Mouse (Mus musculus): ENCODE measurements around the gene Vps39. TPM values are rescaled to one million over a fixed set of nuclear protein-coding genes. Genes with fewer than 3 reads are reported as not detected.

Gene Vps39
- polyA plus RNA-seq, 1 experiment from 2014 or later = 24.9 TPM

- H3K27me3 ChIP-seq (ENCODE audit: low read depth, poor library complexity, severe bottlenecking) = no peaks in the 10 kb centered on the region
- 84% methylated on average over 9 of the region's 9 CpGs for WGBS
- H3K36me3 ChIP-seq = peaks cover 61% of the 10 kb centered on the region
- H3K4me3 ChIP-seq = no peak overlapping the region
- peaks cover 16% of the 10 kb centered on the region for H3K4me1 ChIP-seq
- no peak for DNase-seq (ENCODE audit: low spot score)
- H3K27ac ChIP-seq (replicated peaks) = no peak overlapping the region
- no peaks in the 10 kb centered on the region for H3K9me3 ChIP-seq (replicated peaks)
Measured at GRCm38 (mm10) chr2:120348120-120348519, 4.8 kb downstream of the Vps39 start.

DNA sequence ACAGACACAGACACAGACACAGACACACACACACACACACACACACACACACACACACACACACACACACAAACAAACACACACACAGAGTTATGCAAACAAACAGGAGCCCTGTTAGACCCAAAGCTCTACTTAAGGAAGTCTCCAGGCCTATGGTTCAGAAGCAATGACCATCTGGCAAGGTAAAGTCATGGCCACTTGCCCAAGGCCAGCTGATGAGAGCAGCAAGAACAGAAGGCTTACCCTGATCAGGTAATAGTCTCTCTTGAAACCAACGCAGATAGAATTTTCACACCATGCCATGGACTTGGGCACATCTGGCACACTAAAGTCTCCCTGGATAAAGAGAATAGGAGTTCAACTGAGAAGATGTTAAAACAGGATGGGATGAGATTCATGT is 11.2 kb downstream of the Vps39 start:
- 95% methylated on average over 1 of the region's 1 CpGs for WGBS
- no peak for DNase-seq (ENCODE audit: low spot score)
- Histone ChIP-seq H3K36me3 (peaks cover 95% of the 10 kb centered on the region), H3K27ac (replicated peaks) (no peak overlapping the region), H3K4me3 (no peak overlapping the region), H3K9me3 (replicated peaks) (no peaks in the 10 kb centered on the region), H3K27me3 (ENCODE audit: low read depth, poor library complexity, severe bottlenecking) (no peaks in the 10 kb centered on the region), H3K4me1 (no peaks in the 10 kb centered on the region)

- H3K4me3 ChIP-seq = no peak overlapping the region
- no peaks in the 10 kb centered on the region for H3K9me3 ChIP-seq (replicated peaks)
- 88% methylated on average over 2 of the region's 2 CpGs for WGBS
- H3K36me3 ChIP-seq = peaks cover 88% of the 10 kb centered on the region
- H3K4me1 ChIP-seq = no peaks in the 10 kb centered on the region
- H3K27me3 ChIP-seq (ENCODE audit: low read depth, poor library complexity, severe bottlenecking) = no peaks in the 10 kb centered on the region
- no peak for DNase-seq (ENCODE audit: low spot score)
- no peak overlapping the region for H3K27ac ChIP-seq (replicated peaks)
Measured at GRCm38 (mm10) chr2:120337886-120338285, 15.1 kb downstream of the Vps39 start.

DNA sequence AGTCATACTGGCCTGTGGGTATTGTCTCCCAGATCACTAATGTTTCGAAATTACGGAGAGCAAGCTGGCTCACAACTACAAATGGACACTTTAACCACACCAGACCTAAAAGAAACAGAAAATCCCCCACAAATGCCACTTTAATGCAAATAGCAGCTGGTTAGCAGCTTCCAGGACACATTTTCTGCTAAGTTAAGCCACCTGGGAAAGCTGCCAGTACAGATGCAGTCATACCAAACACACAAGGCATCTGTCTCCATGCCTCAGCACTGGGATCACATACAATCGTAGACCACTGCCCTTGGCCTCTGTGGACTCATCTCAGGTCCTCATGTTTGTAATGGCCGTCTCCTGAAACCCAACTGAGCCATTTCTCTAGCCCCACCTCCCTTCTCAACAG is 21.4 kb downstream of the Vps39 start:
- no peaks in the 10 kb centered on the region for H3K9me3 ChIP-seq (replicated peaks)
- 93% methylated on average over 4 of the region's 4 CpGs for WGBS
- H3K4me3 ChIP-seq = no peak overlapping the region
- no peak overlapping the region for H3K27ac ChIP-seq (replicated peaks)
- no peaks in the 10 kb centered on the region for H3K4me1 ChIP-seq
- DNase-seq (ENCODE audit: low spot score) = no peak
- no peaks in the 10 kb centered on the region for H3K27me3 ChIP-seq (ENCODE audit: low read depth, poor library complexity, severe bottlenecking)
- H3K36me3 ChIP-seq = peaks cover 86% of the 10 kb centered on the region

DNA sequence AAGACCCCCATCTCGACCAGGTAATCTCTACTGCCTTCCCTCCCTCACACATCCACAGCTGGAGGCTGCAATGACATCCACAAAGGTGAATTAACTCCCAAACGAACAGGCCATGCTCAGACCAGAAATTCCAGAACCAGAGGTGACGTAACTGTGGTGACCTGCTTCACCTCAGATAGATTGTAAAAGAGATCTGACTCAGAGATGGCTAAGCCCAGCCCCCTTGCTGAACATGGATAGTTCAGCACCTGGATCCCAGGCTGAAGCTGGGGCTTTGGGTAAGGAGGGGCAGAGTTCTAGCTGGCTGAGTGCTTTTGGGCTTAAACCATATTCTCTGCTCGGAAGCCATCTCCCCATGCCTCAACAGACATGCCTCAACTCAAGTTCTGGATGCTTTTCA is 37.9 kb downstream of the Vps39 start:
- Histone ChIP-seq H3K27ac (replicated peaks) (no peak overlapping the region), H3K36me3 (peaks cover 43% of the 10 kb centered on the region), H3K4me1 (no peaks in the 10 kb centered on the region), H3K9me3 (replicated peaks) (no peaks in the 10 kb centered on the region), H3K27me3 (ENCODE audit: low read depth, poor library complexity, severe bottlenecking) (no peaks in the 10 kb centered on the region), H3K4me3 (no peak overlapping the region)
- no peak for DNase-seq (ENCODE audit: low spot score)
- 81% methylated on average over 4 of the region's 4 CpGs for WGBS

DNA sequence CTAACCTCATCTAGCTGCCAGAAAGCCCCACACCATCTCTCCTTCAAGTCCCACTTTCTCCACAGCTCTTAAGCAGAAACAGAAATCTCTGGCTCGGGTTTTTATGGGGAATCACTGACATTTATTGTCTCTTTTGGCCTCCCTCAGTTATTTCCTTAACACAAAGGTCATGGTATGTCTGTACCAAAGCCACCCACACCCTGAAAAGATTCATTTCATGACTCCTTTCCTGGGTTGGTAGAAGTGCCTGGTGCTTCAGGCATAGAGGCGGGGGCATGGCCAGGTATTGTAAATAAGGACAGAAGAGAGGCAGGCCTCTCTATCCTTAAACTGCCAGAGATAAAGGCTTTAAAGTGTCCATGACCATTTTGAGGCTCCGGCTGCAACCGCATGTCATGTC is 38.5 kb downstream of the Vps39 start:
- Histone ChIP-seq H3K27ac (replicated peaks) (no peak overlapping the region), H3K4me3 (no peak overlapping the region), H3K4me1 (no peaks in the 10 kb centered on the region), H3K9me3 (replicated peaks) (no peaks in the 10 kb centered on the region), H3K36me3 (peaks cover 38% of the 10 kb centered on the region), H3K27me3 (ENCODE audit: low read depth, poor library complexity, severe bottlenecking) (no peaks in the 10 kb centered on the region)
- WGBS = 87% methylated on average over 4 of the region's 4 CpGs
- no peak for DNase-seq (ENCODE audit: low spot score)

GRCm38 (mm10) chr2:120313976-120314375 is 39.0 kb downstream of the Vps39 start, which contains the start of gene Pla2g4f:
Gene Pla2g4f (minus strand): TSS chr2:120314165.
- WGBS = 67% methylated on average over 3 of the region's 3 CpGs

GRCm38 (mm10) chr2:120312276-120312825 is 40.6 kb downstream of the Vps39 start:
- Histone ChIP-seq H3K27me3 (ENCODE audit: low read depth, poor library complexity, severe bottlenecking) (no peaks in the 10 kb centered on the region), H3K36me3 (peaks cover 17% of the 10 kb centered on the region), H3K9me3 (replicated peaks) (no peaks in the 10 kb centered on the region), H3K4me3 (no peak overlapping the region), H3K27ac (replicated peaks) (no peak overlapping the region), H3K4me1 (no peaks in the 10 kb centered on the region)
- whole genome bisulfite sequencing = 84% methylated on average over 7 of the region's 7 CpGs
- no peak for DNase-seq (ENCODE audit: low spot score)

More at GRCm38 (mm10) chr2:120313976-120314375, 39.0 kb downstream of the Vps39 start, which contains the start of gene Pla2g4f:
- Histone ChIP-seq H3K4me1 (no peaks in the 10 kb centered on the region), H3K27me3 (ENCODE audit: low read depth, poor library complexity, severe bottlenecking) (no peaks in the 10 kb centered on the region), H3K27ac (replicated peaks) (no peak within 1 kb of the TSS), H3K36me3 (peaks cover 33% of the 10 kb centered on the region), H3K4me3 (no peak within 1 kb of the TSS), H3K9me3 (replicated peaks) (no peaks in the 10 kb centered on the region)
- DNase-seq (ENCODE audit: low spot score) = no peak

DNA sequence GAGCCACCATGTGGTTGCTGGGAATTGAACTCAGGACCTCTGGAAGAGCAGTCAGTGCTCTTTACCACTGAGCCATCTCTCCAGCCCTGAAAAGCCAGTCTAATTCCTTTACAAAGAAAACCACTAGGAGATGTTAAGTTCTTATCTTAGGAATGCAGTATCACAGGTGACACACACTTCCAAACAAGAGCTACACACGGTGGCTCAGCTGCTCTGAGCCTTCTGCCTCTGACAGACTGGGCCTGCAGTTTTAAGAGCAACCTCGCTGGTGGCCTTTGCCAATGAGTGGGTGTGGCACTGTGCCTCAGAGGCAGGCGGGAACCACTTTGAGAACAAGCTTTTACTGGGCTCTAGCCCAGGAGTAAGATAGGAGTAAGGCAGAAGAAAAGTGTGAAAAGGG is 48.8 kb downstream of the Vps39 start:
- Histone ChIP-seq H3K9me3 (replicated peaks) (no peaks in the 10 kb centered on the region), H3K27me3 (ENCODE audit: low read depth, poor library complexity, severe bottlenecking) (no peaks in the 10 kb centered on the region), H3K4me3 (no peak overlapping the region), H3K36me3 (no peaks in the 10 kb centered on the region), H3K4me1 (no peaks in the 10 kb centered on the region), H3K27ac (replicated peaks) (no peak overlapping the region)
- 41% methylated on average over 3 of the region's 3 CpGs for WGBS
- no peak for DNase-seq (ENCODE audit: low spot score)

DNA sequence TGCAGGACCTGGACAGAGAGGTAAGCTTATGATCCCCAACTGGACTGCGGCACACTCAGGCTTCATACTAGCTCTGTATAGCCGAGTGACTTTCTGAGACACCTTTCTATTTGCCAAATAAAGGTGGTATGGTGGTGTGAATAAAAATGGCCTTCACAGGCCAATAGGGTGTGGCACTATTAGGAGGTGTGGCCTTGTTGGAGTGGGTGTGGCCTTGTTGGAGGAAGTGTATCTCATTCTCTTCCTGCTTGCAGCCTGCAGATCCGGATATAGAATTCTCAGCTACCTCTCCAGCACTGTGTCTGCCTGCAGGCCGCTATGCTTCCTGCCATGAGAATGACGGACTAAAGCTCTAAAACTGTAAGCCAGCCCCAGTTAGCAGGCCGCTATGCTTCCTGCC is 51.9 kb downstream of the Vps39 start:
- WGBS = 93% methylated on average over 6 of the region's 6 CpGs
- no peaks in the 10 kb centered on the region for H3K9me3 ChIP-seq (replicated peaks)

DNA sequence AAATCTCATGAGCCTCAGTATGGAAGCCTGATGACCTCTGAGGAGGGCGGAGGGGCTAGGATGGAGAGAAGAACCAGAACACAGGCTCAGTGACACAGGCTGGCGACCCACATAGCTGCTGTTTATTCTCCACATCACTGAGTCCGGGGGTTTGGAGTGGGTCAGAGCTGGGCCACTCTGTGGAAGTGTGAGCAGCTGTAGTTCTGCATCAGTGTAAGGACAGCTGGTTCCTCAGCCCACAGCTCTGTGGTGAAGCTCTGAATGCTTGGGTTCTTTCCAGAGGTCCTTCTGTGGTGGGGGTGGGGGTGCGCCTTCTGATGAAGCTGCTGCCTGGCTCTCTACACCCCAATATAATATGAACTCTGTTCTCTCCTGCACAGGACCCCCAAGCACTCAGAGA is 53.1 kb downstream of the Vps39 start:
- no peak overlapping the region for H3K27ac ChIP-seq (replicated peaks)
- no peaks in the 10 kb centered on the region for H3K4me1 ChIP-seq
- no peaks in the 10 kb centered on the region for H3K9me3 ChIP-seq (replicated peaks)
- 86% methylated on average over 4 of the region's 4 CpGs for WGBS
- H3K36me3 ChIP-seq = no peaks in the 10 kb centered on the region
- H3K27me3 ChIP-seq (ENCODE audit: low read depth, poor library complexity, severe bottlenecking) = no peaks in the 10 kb centered on the region
- H3K4me3 ChIP-seq = no peak overlapping the region
- no peak for DNase-seq (ENCODE audit: low spot score)

More for the DNA sequence above, 51.9 kb downstream of the Vps39 start:
- Histone ChIP-seq H3K36me3 (no peaks in the 10 kb centered on the region), H3K4me1 (no peaks in the 10 kb centered on the region), H3K27me3 (ENCODE audit: low read depth, poor library complexity, severe bottlenecking) (no peaks in the 10 kb centered on the region), H3K27ac (replicated peaks) (no peak overlapping the region), H3K4me3 (no peak overlapping the region)
- no peak for DNase-seq (ENCODE audit: low spot score)

- no peak for DNase-seq (ENCODE audit: low spot score)
- Histone ChIP-seq H3K27me3 (ENCODE audit: low read depth, poor library complexity, severe bottlenecking) (no peaks in the 10 kb centered on the region), H3K4me1 (no peaks in the 10 kb centered on the region)
Measured at GRCm38 (mm10) chr2:120296160-120296559, 56.8 kb downstream of the Vps39 start.

DNA sequence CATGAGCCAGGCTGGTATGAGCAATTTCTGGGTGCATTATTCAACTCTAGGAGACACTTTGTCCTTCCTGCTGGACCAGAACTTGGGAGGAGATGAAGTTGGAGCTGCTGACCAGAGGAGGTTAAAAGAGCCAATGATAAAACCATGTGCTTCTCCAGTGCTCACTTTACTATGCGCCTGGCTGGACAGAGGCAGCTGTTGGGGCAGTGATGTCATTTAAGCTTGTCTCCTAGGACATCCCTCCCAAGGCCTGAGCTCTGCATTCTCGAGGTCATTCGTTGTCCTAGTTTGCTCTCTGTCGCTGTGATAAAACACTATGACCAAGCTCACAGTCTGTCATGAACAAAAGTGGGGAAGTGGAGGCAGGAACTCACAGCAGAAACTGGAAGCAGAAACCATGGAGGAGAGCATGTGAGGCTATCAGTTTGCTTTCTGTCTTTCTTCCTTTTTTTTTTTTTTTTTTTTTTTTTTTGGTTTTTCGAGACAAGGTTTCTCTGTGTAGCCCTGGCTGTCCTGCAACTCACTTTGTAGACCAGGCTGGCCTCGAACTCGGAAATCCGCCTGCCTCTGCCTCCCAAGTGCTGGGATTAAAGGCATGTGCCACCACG is 61.4 kb downstream of the Vps39 start:
- Histone ChIP-seq H3K4me3 (no peak overlapping the region), H3K9me3 (replicated peaks) (no peaks in the 10 kb centered on the region)
- WGBS = 89% methylated on average over 9 of the region's 9 CpGs

More at GRCm38 (mm10) chr2:120296160-120296559, 56.8 kb downstream of the Vps39 start:
- Histone ChIP-seq H3K36me3 (no peaks in the 10 kb centered on the region), H3K9me3 (replicated peaks) (no peaks in the 10 kb centered on the region), H3K27ac (replicated peaks) (no peak overlapping the region), H3K4me3 (no peak overlapping the region)
- WGBS = 15% methylated on average over 2 of the region's 2 CpGs

More for the DNA sequence above, 61.4 kb downstream of the Vps39 start:
- Histone ChIP-seq H3K4me1 (no peaks in the 10 kb centered on the region), H3K27me3 (ENCODE audit: low read depth, poor library complexity, severe bottlenecking) (no peaks in the 10 kb centered on the region), H3K36me3 (no peaks in the 10 kb centered on the region), H3K27ac (replicated peaks) (no peak overlapping the region)
- DNase-seq (ENCODE audit: low spot score) = no peak

Measured in midbrain, embryonic 10.5 days (tissue).